Mouse (Mus musculus) mesoderm, embryonic 11.5 days (tissue): ENCODE data around the gene Rell1.
"Not testable (repeated sequence)": the region's sequence is repeated elsewhere in the genome, so short reads cannot be mapped to it uniquely, and the experiment has no call there.

Experiments
- DNase-seq: peaks from one replicate; pipeline ENCODE4 v3.0.0-alpha.2; 2012; ENCODE audit warnings: low read depth, low spot score

The Rell1 gene

GRCm38 (mm10) chr5:63897001-63897819, 71.5 kb downstream of the Rell1 start:
- not testable (repeated sequence) for DNase-seq

GRCm38 (mm10) chr5:63891912-63892311, 76.8 kb downstream of the Rell1 start:
- DNase-seq: no peak

GRCm38 (mm10) chr5:63891241-63891640, 77.5 kb downstream of the Rell1 start:
- DNase-seq: no peak

- no peak for DNase-seq
Measured at GRCm38 (mm10) chr5:63887111-63887510, 81.6 kb downstream of the Rell1 start.

GRCm38 (mm10) chr5:63886709-63887108, 82.0 kb downstream of the Rell1 start:
- DNase-seq: peak; percentile 69

GRCm38 (mm10) chr5:63886292-63886691, 82.4 kb downstream of the Rell1 start:
- no peak for DNase-seq

- DNase-seq: no peak
Measured at GRCm38 (mm10) chr5:63879026-63879425, 89.7 kb downstream of the Rell1 start.

GRCm38 (mm10) chr5:63876081-63876480, 92.6 kb downstream of the Rell1 start:
- DNase-seq: no peak

- DNase-seq: peak; percentile 29
Measured at GRCm38 (mm10) chr5:63874880-63875279, 93.8 kb downstream of the Rell1 start.

GRCm38 (mm10) chr5:63872176-63872932, 96.3 kb downstream of the Rell1 start:
- peak; percentile 68 for DNase-seq

GRCm38 (mm10) chr5:63867421-63867820, 101.3 kb downstream of the Rell1 start:
- DNase-seq: peak; percentile 14

GRCm38 (mm10) chr5:63858901-63859300, 109.8 kb downstream of the Rell1 start:
- no peak for DNase-seq
